Mouse (Mus musculus): ENCODE data around the gene Myrf.

GRCm38 (mm10) chr19:10268851-10269250, 28.3 kb upstream of the Myrf start:
- TF ChIP-seq EP300 (IDR thresholded peaks at IDR 0.05; ENCODE audit: insufficient read depth, low read depth, low read length) (no peak), CTCF (IDR thresholded peaks at IDR 0.05; ENCODE audit: low read depth, low read length) (no peak), POLR2A (IDR thresholded peaks at IDR 0.05; ENCODE audit: insufficient read depth, low read length) (no peak)

Measured in ES-Bruce4 (cell line).